Mouse (Mus musculus): ENCODE data around the gene Pigl.

The Pigl gene

DNA sequence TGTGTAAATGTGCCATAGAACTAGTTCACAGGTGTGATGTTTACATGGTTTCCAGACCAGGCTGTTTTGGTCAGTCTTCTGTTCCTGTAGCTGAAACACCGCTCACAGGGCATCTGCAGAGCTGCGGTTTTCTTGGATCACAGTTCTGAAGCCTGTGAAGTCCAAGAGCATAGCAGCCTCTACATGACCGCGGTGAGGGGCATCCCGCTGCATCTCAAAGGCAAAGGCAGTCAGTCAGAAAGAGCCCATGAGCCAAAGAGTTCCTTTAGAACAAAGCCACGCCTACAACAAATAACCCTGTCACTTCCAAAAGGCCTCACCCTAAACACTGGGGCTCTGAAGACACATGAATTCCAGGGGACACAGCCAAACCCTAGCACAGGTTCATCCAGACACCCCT is 55.1 kb downstream of the Pigl start:
- no peak for DNase-seq (ENCODE audit: low spot score in 2 of 2)

DNA sequence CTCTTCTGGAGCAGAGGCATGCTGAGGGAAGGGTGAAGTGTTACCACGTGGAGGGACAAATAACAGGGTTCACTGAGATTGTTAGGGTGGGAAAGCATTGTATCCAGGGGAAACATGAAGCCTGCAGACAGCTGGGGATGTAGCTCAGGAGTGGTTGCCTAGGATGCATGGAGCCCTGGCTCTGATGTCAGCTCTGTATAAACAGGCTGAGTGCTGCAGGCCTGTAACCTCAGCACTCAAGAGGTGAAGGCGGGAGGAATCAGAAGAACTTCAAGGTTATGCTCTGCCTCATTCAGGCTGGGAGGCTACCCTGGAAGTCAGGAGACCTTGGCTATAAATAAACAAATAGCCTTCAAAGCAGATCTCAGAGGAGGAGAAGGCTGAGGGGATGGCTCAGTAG is 60.7 kb downstream of the Pigl start:
- no peak for DNase-seq (ENCODE audit: low spot score in 2 of 2)

DNA sequence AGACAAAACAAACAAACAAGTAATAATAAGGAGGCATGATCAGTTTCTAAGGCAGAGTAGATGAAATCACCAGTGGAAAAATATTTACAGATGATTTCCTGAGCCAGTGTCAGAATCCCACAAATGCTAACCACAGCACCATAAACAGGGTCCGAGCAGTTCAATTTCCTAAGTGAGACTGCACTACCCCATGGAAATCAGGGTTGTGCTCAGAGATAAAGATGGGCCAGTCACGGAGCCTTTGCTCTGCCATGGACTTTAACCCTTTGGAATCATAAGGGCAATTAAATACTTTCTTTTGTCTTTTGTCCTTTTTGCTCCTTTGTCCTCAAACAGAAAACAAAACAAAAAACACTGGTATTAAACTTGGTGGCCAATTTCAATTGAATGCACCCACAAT is 64.0 kb downstream of the Pigl start:
- no peak for DNase-seq (ENCODE audit: low spot score in 2 of 2)

DNA sequence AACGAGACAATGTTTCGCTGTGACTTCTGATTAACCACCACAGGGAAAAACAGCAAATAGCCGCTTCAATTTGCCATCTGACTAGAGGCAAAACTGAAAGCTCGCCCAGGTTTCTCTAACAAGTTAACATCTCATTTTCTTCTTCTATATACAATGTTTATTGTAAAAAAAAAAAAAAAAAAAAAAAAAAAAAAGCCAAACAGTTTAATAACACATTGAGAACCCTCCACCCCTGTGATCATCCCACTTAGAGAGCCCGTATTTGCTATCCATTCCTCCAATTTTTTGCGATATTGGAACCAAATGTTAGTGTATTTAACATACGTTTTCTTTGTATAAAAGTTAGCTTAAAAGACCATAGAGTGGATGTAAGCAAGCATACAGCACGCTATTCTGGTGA is 78.8 kb downstream of the Pigl start:
- no peak for DNase-seq (ENCODE audit: low spot score in 2 of 2)

DNA sequence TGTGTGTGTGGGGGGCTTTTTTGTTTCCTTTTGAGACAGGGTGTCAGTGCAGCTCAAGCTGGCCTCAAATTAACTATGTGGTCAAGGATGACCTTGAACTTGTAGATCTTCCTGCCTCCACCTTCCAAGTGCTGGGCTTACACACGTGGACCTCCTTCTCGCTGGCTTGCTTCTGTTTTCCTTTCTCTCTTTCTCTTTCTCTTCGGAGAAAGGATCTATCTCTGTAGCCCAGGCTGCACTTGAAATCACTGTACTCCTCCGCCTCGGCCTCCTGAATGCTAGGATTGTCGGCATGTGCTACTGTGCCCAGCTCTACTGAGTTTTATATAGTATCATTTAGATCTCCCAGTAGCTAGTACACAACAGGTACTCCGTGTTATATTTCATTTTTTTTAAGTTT is 79.3 kb downstream of the Pigl start:
- no peak for DNase-seq (ENCODE audit: low spot score in 2 of 2)

DNA sequence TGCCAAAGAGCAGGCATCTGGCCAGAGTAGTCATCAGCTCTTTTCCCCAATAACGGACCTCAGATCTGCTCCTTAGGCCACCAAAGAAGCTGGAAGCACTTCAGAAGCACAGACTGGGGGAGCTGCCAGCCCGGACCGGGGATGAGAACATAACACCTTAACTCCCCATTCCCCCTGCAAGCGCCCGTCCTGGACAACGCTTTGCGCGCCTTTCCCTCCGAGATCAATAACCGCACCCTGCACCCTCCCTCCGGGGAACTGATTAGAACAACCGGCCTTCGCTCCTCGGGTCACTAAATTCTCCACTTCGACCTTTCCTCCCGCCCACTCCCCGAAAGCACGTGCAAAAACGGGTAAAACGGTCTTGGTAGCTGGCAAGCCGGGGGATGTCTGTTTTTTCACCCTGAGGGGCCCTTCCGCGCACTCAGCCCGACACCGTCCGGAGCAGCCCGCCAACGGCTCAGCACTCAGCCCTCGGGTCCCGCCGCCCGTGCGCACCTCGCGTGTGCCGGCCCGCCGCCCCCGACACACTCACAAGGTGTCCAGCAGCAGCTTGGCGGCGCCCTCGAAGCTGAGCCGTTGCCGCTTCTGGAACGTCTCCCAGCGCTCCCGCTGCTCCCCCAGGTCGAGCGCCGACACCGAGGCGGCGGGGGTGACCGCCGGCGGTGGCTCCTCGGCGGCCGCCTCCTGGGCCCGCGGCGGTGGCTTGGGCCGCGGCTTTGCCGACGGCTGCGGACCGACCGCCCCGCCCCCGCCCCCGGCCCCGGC is 80.2 kb downstream of the Pigl start:
- peak; percentile 56 to 86 for DNase-seq (ENCODE audit: low spot score in 2 of 2)

DNA sequence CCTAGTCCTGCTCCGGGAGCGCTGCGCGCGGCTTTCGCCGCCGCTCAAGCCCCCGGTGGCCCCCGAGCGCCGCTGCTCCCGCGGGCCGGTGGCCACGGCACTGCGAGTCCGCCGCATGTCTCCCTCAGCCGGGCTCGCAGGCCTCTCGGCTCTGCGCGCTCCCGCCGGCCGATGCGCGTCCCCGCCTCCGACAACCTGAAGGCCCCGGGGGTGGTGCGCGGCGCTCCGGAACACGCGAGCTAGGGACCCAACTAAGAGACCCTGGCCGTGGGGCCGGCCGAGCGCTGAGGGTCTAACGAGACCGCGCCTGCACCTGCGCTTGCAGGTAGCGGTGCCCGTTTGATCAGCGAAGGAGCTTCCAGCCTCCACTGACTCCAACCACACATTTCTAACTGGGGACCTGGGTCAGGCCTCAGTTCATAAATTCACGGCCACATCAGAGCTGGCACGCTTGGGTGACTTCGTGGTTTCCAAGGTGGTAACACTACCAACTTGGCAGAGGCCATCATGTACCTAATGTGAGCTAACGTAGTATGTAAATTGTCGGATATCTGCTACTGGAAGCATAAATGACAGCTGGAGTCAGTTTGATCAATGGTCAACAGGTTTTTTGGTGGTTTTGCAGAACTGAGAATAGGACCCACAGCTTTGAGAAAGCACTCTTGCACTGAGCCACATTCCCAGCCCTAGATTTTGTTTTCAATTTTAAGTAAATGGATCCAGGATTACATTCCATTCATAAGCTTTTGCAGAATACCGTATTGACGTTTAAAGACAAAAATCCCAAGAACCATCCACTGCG is 81.0 kb downstream of the Pigl start, which contains the start of gene Cenpv:
Cenpv (minus strand) TSS at position 173 of the 802 bp plus-strand sequence.
- peak; percentile 70 to 87 for DNase-seq (ENCODE audit: low spot score in 2 of 2)

DNA sequence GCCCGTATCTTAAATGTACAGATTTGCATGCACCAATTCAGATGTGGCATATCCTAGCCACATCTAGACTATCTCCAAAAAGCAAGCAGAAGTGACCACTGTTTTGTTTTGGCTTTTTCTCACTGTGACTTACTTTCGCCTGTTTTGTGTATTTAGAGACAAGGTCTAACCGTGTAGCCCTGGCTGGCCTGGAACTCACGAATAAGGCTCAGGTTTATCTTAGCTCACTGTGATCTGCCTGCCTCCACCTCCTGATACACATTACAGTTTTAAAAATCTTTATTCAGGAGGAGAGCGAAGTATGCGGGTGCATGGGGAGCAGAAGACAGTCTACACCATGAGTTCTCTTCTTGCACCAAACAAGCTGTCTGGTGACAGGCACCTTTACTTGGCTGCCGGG is 81.9 kb downstream of the Pigl start:
- DNase-seq (ENCODE audit: low spot score in 2 of 2): no peak

DNA sequence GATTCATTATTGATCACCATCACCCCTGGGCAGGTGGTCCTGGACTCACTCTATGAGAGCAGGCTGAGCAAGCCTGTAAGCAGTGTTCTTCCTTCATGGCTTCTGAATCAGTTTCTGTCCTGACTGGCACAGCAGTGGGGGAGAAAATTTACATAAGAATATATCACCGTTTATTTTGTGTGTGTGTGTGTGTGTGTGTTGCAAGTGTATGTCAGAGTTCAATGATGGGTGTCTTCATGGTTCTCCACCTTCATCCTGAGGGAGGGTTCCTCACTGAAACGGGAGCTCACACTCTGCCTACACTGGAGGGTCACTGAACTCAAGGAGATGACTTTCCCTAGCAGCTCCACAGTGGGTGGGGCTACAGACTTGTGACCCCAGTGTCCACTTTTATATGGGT is 82.7 kb downstream of the Pigl start:
- no peak for DNase-seq (ENCODE audit: low spot score in 2 of 2)

DNA sequence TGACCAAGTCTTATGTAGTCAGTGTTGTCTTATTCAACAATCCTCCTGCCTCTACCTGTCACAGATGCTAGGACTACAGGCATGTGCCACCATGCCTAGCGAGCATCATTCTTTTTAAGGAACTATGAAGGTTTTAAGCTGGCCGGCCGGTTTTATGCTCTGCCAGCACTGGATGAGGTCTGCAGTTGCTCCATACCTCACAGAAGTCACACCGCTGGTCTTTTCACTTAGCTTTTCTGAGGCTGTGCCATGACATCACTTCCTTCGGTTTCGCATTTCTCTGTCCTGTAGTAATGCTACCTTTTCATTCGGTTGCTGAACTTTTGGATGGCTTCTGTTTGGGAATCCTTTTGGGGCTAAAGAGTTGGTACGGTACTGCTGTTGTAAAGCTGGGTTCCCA is 83.3 kb downstream of the Pigl start:
- DNase-seq (ENCODE audit: low spot score in 2 of 2): no peak

DNA sequence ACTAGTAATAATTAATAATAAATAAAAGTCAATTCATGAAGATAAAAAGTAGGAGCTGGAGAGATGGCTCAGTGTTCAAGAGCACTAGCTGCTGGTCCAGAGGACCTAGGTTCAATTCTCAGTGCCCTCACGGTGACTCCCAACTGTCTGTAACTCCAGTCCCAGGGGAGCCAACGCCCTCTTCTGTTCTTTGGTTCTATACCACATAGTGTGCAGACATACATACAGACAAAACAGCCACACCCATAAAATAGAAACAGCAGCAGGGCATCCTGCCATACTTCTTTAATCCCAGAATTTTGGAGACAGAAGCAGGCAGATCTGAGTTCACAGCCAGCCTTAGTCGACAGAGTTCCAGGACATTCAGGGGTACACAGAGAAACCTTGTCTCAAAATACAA is 85.7 kb downstream of the Pigl start:
- DNase-seq (ENCODE audit: low spot score in 2 of 2): no peak

DNA sequence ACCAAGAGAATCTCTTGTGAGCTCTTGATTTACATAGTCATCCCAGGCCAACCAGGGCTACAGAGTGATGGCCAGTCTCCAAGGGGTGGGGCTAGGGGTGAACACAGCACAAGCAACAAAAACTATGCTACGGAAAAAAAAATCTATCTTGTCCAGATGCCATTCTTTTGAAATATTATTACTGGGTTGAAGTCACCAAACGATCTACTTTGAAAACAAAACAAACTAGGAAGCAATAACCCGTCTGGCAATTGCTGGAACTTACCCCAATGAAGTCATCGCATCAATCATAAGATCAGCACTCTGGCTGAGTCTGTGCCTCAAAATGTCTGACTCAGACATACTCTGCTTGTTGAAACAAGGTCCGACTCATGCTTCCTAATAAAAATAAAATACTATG is 91.5 kb downstream of the Pigl start:
- DNase-seq (ENCODE audit: low spot score in 2 of 2): peak in 1 of 2 experiments; percentile 55

DNA sequence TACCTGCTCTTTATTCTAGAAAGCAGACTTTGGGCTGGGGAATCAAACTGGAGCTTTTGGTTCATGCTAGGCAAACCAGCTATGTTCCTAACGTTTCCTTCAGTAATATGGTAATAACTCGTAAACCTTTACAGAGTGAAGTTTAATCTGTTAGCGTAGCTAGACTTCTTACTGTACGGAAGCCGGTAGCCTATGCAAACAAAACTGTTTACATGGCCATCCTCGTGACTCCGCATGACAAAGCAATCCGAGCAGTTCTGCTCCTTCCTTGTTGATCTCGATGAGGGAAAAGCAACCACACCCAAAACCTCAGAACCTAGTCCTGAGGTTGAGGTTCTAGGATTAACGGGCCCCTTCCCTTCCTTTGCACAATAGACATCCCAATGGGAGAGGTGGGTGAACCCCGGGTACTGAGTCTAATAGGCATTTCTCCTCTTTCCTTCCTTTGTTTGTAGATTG is 92.0 kb downstream of the Pigl start:
- DNase-seq (ENCODE audit: low spot score in 2 of 2): peak; percentile 57 to 74

DNA sequence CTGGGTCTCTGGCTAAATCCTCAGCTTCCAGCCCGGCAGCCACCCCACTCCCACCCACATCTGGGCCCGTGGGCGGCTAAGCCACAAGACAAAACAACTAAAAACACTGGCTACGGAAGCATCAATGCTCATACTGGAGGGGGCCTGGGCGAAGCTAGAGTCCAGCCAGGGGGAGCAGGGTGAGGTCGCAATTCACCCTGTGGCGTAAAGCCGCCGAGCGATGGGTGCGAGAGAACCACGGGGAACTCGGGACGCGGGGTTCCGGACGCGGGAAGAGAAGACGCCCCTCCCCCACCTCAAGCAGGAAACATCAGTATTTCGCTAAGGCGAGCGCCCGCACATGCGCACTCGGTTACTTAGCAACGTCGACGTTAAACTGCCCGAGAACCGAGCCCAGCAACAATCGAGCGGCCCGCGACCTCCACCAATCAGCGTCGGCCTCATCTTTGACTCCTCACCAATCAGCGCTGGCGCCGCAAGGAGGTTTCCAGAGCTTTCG is 92.5 kb downstream of the Pigl start, which contains the start of gene Ubb:
Ubb (plus strand) TSS at position 445 of the 499 bp plus-strand sequence.
- DNase-seq (ENCODE audit: low spot score in 2 of 2): peak; percentile 98 to 99

DNA sequence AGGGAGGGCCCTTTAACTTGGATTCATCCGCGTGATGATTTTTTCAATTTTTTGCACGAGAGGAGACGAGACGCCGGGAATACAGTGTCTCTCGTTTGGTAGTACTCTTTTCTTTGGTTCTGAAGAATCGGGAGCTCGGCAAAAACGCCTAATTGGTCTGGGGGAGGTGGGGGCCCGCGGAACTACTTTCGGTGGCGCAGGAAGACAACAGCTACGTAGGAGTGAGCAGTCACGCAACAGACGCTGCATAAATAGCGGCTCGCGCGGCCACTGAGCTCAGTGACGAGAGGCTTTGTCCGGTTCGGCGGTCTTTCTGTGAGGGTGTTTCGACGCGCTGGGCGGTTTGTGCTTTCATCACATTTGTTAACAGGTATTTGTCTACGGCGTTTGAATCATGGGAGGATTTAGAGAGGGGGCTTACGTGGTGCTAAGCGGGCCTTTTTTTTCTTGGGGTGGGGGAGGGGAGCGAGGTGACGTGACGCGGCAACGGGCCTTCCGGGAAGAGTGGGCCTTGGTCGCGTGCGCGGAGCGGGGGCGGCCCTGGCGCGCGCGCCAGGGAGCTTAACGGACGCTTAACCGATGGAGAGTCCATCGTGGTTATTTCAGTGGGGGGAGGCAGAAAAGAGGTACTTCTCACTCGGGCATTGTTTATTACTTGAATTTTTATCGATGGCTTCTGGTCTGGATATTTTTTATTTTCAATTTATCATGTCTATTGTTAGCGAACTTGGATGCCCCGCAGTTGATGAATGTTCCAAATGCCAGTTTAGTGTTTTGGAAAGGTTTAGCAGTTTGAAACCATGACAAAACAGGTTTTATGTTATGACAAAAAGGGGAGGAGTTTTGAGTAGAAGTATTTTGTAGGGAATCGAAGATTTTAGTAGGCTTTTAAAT is 93.2 kb downstream of the Pigl start:
- DNase-seq (ENCODE audit: low spot score in 2 of 2): peak; percentile 92 to 98

DNA sequence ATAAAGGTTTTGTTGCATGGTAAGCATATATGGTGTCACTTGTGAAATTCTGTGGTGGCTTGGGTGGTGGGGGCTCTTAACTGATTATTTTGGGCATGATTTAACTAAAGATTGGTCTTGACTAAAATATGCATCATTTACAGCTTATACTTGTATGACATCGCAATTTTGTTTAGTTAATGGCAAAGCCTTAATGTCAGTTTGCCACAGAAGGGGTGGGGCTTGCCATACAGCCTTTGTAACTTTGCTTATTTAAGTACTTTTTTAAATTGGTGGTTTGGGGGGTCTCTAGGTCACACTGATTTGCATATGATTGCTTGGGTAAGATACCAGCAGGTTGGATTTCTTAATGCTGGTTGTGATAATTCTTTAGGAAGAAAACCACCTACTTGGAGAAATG is 94.9 kb downstream of the Pigl start:
- DNase-seq (ENCODE audit: low spot score in 2 of 2): no peak

DNA sequence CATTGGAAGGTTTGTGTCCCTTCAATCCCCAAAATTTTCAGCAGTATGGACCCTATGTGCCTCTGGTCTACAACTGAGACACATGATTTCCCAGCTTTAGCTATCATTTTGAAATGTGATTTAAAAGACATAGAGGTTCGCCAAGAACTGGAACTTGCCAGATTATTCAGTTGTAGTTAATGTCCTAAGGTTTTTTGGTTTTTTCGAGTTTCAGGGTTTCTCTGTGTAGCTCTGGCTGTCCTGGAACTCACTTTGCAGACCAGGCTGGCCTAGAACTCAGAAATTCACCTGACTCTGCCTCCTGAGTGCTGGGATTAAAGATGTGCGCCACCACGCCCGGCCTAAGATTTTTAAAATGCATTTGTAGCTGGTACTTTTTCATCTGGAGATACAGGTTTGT is 95.4 kb downstream of the Pigl start:
- DNase-seq (ENCODE audit: low spot score in 2 of 2): no peak

DNA sequence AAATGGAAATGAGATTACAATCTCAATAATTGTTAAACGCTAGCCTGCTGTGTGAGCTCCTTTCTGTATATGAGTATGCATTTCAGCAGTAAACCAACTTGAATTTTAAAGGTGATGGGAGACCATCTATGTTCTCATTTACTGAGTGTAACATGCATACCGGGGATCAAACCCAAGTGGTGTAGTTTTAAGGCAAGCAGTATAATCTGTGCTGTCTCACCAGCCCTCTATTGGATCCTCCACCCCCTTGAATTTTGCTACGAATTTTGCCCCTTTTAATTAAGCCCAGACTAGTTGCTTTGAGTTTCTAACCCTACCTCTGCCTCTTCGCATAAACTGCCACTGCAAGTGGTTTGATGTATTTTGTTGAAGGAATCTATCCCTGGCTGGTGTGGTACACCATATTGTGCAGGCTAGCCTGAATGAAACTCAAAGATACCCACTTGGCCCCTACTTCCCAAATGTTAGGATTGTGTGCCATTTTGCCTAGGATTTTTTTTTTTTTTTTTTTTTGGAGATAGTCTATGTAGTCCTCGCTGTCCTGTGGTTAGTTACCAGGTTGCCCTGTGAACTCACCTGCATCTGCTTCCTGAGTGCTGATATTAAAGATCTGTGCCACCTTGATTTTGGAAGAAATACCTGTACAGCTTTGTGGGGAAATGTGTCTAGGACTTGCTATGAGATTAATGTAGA is 96.0 kb downstream of the Pigl start:
- DNase-seq (ENCODE audit: low spot score in 2 of 2): no peak

DNA sequence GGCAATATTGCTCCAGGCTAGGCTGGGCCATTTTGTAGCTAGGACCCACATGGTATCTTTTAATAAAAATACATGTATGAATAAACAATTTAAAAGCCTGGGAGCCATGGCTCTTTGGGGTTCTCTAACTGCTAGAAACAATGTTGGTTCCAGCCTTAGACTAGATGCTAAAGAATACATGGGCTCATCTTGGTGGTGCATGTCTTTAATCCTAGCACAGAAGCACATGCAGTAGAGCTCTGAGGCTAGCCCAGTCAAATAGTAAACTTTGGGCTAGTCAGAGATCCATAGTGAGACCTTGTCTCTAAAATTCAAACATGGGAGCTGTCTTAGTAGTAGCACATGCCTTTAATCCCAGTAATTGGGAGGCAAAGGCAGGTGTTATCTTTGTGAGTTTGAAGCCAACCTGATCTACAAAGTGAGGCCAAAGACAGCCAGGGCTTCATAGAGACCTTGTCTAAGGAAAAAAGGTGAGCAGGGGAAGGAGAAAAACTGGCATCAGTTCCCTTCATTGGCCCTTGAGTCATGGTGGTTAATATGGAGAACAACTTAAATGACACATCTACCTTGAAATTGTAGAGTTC is 96.8 kb downstream of the Pigl start:
- no peak for DNase-seq (ENCODE audit: low spot score in 2 of 2)

DNA sequence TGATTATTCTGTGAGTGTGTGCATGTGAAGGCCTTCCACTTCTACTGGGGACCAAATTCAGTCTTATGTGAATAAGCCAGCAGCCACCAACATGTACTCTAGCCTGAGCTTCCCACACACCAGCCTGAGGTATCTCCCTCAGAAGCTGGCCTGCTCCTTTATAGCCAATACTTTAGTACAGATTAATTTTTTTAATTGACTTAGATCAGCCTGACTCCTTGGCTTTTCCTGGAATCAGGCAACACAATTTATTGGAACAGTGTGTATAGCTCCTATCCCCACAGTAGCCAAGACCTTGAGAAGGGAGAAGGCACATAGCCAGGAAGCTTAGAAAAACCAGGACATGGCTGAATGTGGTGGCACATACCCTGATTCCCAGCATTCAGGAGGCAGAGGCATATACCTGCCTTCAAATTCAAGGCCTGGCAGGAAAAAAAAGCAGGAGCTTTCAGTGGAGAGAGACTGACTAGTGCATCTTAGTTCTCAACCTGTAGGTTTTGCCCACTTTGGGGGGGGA is 97.7 kb downstream of the Pigl start:
- no peak for DNase-seq (ENCODE audit: low spot score in 2 of 2)

DNA sequence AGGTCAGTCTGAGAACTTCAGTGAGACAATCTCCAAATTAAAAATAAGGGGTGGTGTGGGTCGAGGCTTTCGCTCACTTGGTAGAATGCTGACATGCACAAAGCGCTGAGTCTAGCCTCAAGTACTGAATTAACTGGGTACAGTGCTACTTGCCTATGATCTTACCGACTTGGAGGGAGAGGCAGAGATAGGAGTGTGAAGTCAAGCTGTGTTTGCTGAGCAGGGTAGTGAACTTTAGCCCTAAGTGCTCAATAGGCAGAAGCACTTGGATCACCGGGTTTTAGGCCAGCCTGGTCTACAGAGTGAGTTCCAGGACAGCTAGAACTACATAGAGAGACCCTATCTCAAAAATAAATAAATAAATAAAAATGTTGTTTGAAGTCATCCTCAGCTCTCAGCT is 98.9 kb downstream of the Pigl start:
- no peak for DNase-seq (ENCODE audit: low spot score in 2 of 2)

Measured in spleen, postnatal 4 days (tissue).